Mouse (Mus musculus) lung, embryonic 14.5 days (tissue): ENCODE measurements around the gene Endou. TPM values are rescaled to one million over a fixed set of nuclear protein-coding genes. Genes with fewer than 3 reads are reported as not detected.

Source experiments
- ATAC-seq: fragments of 200-750 bp; cut with Nextera tagmentation; 2 replicates; pipeline ENCODE4 v1.8.0; 2017; ENCODE audit warnings: mild to moderate bottlenecking, moderate TSS enrichment, moderate library complexity; ENCODE audit not compliant: insufficient read depth
- DNase-seq: peaks from one replicate; pipeline ENCODE4 v3.0.0-alpha.2; 2015
- H3K27ac ChIP-seq: fragments of 300-500 bp; sonication (generic); 2 replicates; pipeline ENCODE4 v1.5.1; 2014; ENCODE audit warnings: low read depth, mild to moderate bottlenecking, moderate library complexity
- H3K27me3 ChIP-seq: fragments of 300-500 bp; sonication (generic); 2 replicates; pipeline ENCODE4 v1.6.1; 2014; ENCODE audit warnings: low read length, control low read depth; ENCODE audit not compliant: insufficient read depth
- H3K36me3 ChIP-seq: fragments of 300-500 bp; sonication (generic); 2 replicates; pipeline ENCODE4 v1.6.1; 2014; ENCODE audit warnings: control low read depth; ENCODE audit not compliant: insufficient read depth
- H3K4me1 ChIP-seq: fragments of 300-500 bp; sonication (generic); 2 replicates; pipeline ENCODE4 v1.6.1; 2014; ENCODE audit warnings: antibody characterized with exemption, control low read depth; ENCODE audit not compliant: insufficient read depth
- H3K4me2 ChIP-seq: fragments of 300-500 bp; sonication (generic); 2 replicates; pipeline ENCODE4 v1.6.1; 2014; ENCODE audit warnings: mild to moderate bottlenecking
- H3K4me3 ChIP-seq: fragments of 300-500 bp; sonication (generic); 2 replicates; pipeline ENCODE4 v1.5.1; 2014; ENCODE audit warnings: low read depth, low read length
- H3K9ac ChIP-seq: fragments of 300-500 bp; sonication (generic); 2 replicates; pipeline ENCODE4 v1.6.1; 2014
- H3K9me3 ChIP-seq: fragments of 300-500 bp; sonication (generic); 2 replicates; pipeline ENCODE4 v1.6.1; 2016; ENCODE audit warnings: low read depth, low read length, control low read depth
- CTCF ChIP-seq: IDR thresholded peaks from 2 replicates; pipeline ENCODE4 v1.5.1; 2016; ENCODE audit warnings: antibody characterized with exemption, low read depth
- WGBS: fragments of 180-500 bp; shearing (Covaris S2); extraction: QIAGEN DNeasy Blood & Tissue Kit; methylation state at CpG from one replicate; pipeline ENCODE4 v1.1.7; 2014; 5-methylcytosine and 5-hydroxymethylcytosine counted together
- polyA plus RNA-seq: library from polyadenylated mRNA; unstranded; fragments of >200 nt; fragmentation: Nextera tagmentation; extraction: Ambion mirVana; gene quantifications from 2 replicates; pipeline ENCODE4 v1.2.1, GENCODE M21; 2014

The Endou gene
- polyA plus RNA-seq, 1 experiment from 2014 or later, result not detected

DNA sequence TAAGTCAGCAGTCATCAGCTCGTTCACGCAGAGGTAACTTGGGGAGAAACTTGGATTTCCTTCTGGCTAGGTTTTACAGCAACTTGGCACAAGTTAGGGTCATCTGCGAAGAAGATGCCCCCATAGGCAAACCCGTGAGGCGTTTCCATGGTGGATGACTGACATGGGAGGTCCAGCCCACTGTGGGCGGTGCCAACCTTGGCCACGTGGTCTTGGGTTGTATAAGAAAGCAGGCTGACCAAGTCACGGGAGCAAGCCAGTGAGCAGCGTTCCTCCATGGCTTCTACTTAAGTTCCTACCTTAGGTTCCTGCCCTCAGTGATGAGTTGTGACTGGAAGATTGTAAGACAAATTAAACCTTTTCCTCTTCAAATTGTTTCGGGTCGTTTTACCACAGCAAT lies 849 bp upstream of the Endou start:
- no peaks in the 10 kb centered on the region for H3K27me3 ChIP-seq
- no peaks in the 10 kb centered on the region for H3K4me1 ChIP-seq
- H3K9ac ChIP-seq, result no peak overlapping the region
- no peak for TF ChIP-seq CTCF
- no peak overlapping the region for H3K27ac ChIP-seq
- WGBS, result 90% methylated on average over 11 of the region's 11 CpGs
- H3K9me3 ChIP-seq, result no peaks in the 10 kb centered on the region
- no peak for DNase-seq
- H3K4me3 ChIP-seq, result no peak overlapping the region
- H3K36me3 ChIP-seq, result no peaks in the 10 kb centered on the region
- no peak overlapping the region for H3K4me2 ChIP-seq
- no peak for ATAC-seq

- H3K36me3 ChIP-seq, result no peaks in the 10 kb centered on the region
- no peak for ATAC-seq
- WGBS, result 46% methylated on average over 6 of the region's 6 CpGs
- H3K9me3 ChIP-seq, result no peaks in the 10 kb centered on the region
- H3K4me3 ChIP-seq, result no peak overlapping the region
- H3K4me1 ChIP-seq, result no peaks in the 10 kb centered on the region
- H3K9ac ChIP-seq, result no peak overlapping the region
- no peak for DNase-seq
- no peak overlapping the region for H3K4me2 ChIP-seq
- H3K27me3 ChIP-seq, result no peaks in the 10 kb centered on the region
- no peak overlapping the region for H3K27ac ChIP-seq
- TF ChIP-seq CTCF, result no peak
Measured at GRCm38 (mm10) chr15:97730365-97730764, 774 bp downstream of the Endou start.

DNA sequence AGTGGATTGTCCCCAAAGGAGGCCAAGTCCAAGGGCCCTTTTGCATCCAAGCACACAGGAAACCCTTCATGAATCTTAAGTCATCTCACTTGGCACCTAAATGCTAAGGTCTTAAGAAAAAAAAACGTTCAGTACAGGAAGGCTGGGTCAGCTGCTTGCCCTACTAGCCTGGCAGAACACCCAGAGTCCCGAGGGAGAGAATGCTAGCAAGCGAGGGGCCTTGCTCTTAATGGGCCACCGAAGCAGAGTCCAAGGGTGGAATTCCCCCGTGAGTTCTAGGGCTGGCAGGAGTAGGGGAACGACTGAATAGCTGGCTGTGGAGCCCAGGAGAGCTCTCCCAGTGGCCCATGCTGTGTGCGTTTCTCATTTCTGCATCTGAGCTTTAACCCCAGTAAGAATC lies 2.3 kb downstream of the Endou start:
- DNase-seq (no peak), ATAC-seq (no peak)
- Histone ChIP-seq H3K9me3 (no peaks in the 10 kb centered on the region), H3K27ac (no peak overlapping the region), H3K4me3 (no peak overlapping the region), H3K36me3 (no peaks in the 10 kb centered on the region), H3K27me3 (no peaks in the 10 kb centered on the region), H3K4me1 (no peaks in the 10 kb centered on the region), H3K9ac (no peak overlapping the region), H3K4me2 (no peak overlapping the region)
- WGBS, result 56% methylated on average over 7 of the region's 7 CpGs
- TF ChIP-seq CTCF, result no peak

- WGBS, result 73% methylated on average over 11 of the region's 11 CpGs
- H3K27me3 ChIP-seq, result no peaks in the 10 kb centered on the region
- ATAC-seq, result no peak
- no peak for DNase-seq
- H3K4me3 ChIP-seq, result no peak overlapping the region
- no peaks in the 10 kb centered on the region for H3K9me3 ChIP-seq
- no peak overlapping the region for H3K27ac ChIP-seq
- TF ChIP-seq CTCF, result no peak
- no peaks in the 10 kb centered on the region for H3K4me1 ChIP-seq
- no peak overlapping the region for H3K4me2 ChIP-seq
- no peak overlapping the region for H3K9ac ChIP-seq
- H3K36me3 ChIP-seq, result no peaks in the 10 kb centered on the region
Measured at GRCm38 (mm10) chr15:97728394-97728793, 2.7 kb downstream of the Endou start.

GRCm38 (mm10) chr15:97727520-97727919 lies 3.6 kb downstream of the Endou start:
- Histone ChIP-seq H3K27me3 (no peaks in the 10 kb centered on the region), H3K4me3 (no peak overlapping the region), H3K9ac (no peak overlapping the region), H3K4me2 (no peak overlapping the region), H3K27ac (no peak overlapping the region), H3K36me3 (no peaks in the 10 kb centered on the region), H3K4me1 (no peaks in the 10 kb centered on the region), H3K9me3 (no peaks in the 10 kb centered on the region)
- DNase-seq, result no peak
- TF ChIP-seq CTCF, result no peak
- 68% methylated on average over 5 of the region's 5 CpGs for WGBS
- peak; percentile 14; the same call in 1 of the 2 replicates for ATAC-seq

DNA sequence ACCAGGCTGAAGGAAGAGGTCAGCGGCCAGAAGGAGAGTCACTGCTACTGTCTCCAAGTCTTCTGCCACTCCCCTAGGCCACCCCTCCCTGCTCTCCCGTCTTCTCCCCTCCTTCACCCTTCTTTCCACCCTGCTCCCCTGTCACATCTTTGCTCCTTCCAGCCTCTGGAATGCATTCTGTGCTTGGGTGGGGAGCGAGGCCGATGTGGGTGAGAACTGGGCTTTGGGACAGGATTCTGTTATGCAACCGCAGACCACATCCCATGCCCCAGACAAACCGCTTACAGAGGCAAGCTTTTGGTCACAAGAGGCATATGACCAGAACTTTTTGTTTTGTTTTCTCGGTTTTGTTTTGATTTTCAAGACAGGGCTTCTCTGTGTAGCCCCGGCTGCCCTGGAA lies 4.1 kb downstream of the Endou start:
- no peaks in the 10 kb centered on the region for H3K9me3 ChIP-seq
- DNase-seq (no peak), ATAC-seq (peak; percentile 8; the same call in 1 of the 2 replicates)
- H3K27me3 ChIP-seq, result no peaks in the 10 kb centered on the region
- no peaks in the 10 kb centered on the region for H3K36me3 ChIP-seq
- WGBS, result 59% methylated on average over 8 of the region's 8 CpGs
- H3K27ac ChIP-seq, result no peak overlapping the region
- no peaks in the 10 kb centered on the region for H3K4me1 ChIP-seq
- H3K4me2 ChIP-seq, result no peak overlapping the region
- TF ChIP-seq CTCF, result no peak
- H3K9ac ChIP-seq, result no peak overlapping the region
- no peak overlapping the region for H3K4me3 ChIP-seq

GRCm38 (mm10) chr15:97726310-97726709 lies 4.8 kb downstream of the Endou start:
- DNase-seq (no peak), ATAC-seq (no peak)
- Histone ChIP-seq H3K27ac (no peak overlapping the region), H3K9ac (no peak overlapping the region), H3K27me3 (no peaks in the 10 kb centered on the region), H3K9me3 (no peaks in the 10 kb centered on the region), H3K4me2 (no peak overlapping the region), H3K4me1 (no peaks in the 10 kb centered on the region), H3K36me3 (no peaks in the 10 kb centered on the region), H3K4me3 (no peak overlapping the region)
- no peak for TF ChIP-seq CTCF
- WGBS, result 74% methylated on average over 13 of the region's 13 CpGs

GRCm38 (mm10) chr15:97725198-97725785 lies 5.8 kb downstream of the Endou start:
- TF ChIP-seq CTCF, result no peak
- 71% methylated on average over 6 of the region's 6 CpGs for WGBS
- Histone ChIP-seq H3K36me3 (no peaks in the 10 kb centered on the region), H3K9me3 (no peaks in the 10 kb centered on the region), H3K4me2 (no peak overlapping the region), H3K4me3 (no peak overlapping the region), H3K9ac (no peak overlapping the region), H3K4me1 (no peaks in the 10 kb centered on the region), H3K27me3 (no peaks in the 10 kb centered on the region), H3K27ac (no peak overlapping the region)
- ATAC-seq, result no peak
- no peak for DNase-seq
